Mouse (Mus musculus): Measurements from ENCODE around the gene Sectm1b. TPM values are rescaled to one million over a fixed set of nuclear protein-coding genes. Genes with fewer than 3 reads are reported as not detected.
"Not testable (repeated sequence)": the region's sequence is repeated elsewhere in the genome, so short reads cannot be mapped to it uniquely, and the experiment has no call there.

The Sectm1b gene
- polyA plus RNA-seq (2012), result not detected in 2 replicates

GRCm38 (mm10) chr11:121063379-121063778, at the start of gene Sectm1b:
TSS of gene Sectm1b (minus strand) at chr11:121063569.
- TF ChIP-seq GATA1 (IDR thresholded peaks at IDR 0.05; ENCODE audit: low read length) (no peak), TAL1 (IDR thresholded peaks at IDR 0.05; ENCODE audit: low read length) (no peak)
- no peaks in the 10 kb centered on the region for H3K4me1 ChIP-seq (ENCODE audit: control insufficient read depth)
- H3K9me3 ChIP-seq (ENCODE audit: control insufficient read depth, low read length), result no peaks in the 10 kb centered on the region
- H3K27me3 ChIP-seq (ENCODE audit: control insufficient read depth), result no peaks in the 10 kb centered on the region
- no peak within 1 kb of the TSS for H3K4me3 ChIP-seq (replicated peaks)
- no peaks in the 10 kb centered on the region for H3K36me3 ChIP-seq (ENCODE audit: control insufficient read depth)

GRCm38 (mm10) chr11:121112091-121112775, 48.9 kb upstream of the Sectm1b start:
- H3K27me3 ChIP-seq (ENCODE audit: control insufficient read depth), result 0 out of 2 replicates have a peak, but pooled peaks cover 2% of the 10 kb centered on the region
- H3K36me3 ChIP-seq (ENCODE audit: control insufficient read depth), result no peaks in the 10 kb centered on the region
- H3K4me1 ChIP-seq (ENCODE audit: control insufficient read depth), result no peaks in the 10 kb centered on the region
- H3K9me3 ChIP-seq (ENCODE audit: control insufficient read depth, low read length), result no peaks in the 10 kb centered on the region
- no peak overlapping the region for H3K4me3 ChIP-seq (replicated peaks)
- no peak for TF ChIP-seq TAL1 (IDR thresholded peaks at IDR 0.05; ENCODE audit: low read length)
- TF ChIP-seq GATA1 (IDR thresholded peaks at IDR 0.05; ENCODE audit: low read length), result no peak

- no peak for TF ChIP-seq TAL1 (IDR thresholded peaks at IDR 0.05; ENCODE audit: low read length)
- TF ChIP-seq GATA1 (IDR thresholded peaks at IDR 0.05; ENCODE audit: low read length), result no peak
- Histone ChIP-seq H3K4me3 (replicated peaks) (no peak overlapping the region), H3K9me3 (ENCODE audit: control insufficient read depth, low read length) (no peaks in the 10 kb centered on the region), H3K36me3 (ENCODE audit: control insufficient read depth) (no peaks in the 10 kb centered on the region), H3K27me3 (ENCODE audit: control insufficient read depth) (0 out of 2 replicates have a peak, but pooled peaks cover 2% of the 10 kb centered on the region), H3K4me1 (ENCODE audit: control insufficient read depth) (no peaks in the 10 kb centered on the region)
These were observed 48.2 kb upstream of the Sectm1b start for GRCm38 (mm10) chr11:121111601-121112000.

DNA sequence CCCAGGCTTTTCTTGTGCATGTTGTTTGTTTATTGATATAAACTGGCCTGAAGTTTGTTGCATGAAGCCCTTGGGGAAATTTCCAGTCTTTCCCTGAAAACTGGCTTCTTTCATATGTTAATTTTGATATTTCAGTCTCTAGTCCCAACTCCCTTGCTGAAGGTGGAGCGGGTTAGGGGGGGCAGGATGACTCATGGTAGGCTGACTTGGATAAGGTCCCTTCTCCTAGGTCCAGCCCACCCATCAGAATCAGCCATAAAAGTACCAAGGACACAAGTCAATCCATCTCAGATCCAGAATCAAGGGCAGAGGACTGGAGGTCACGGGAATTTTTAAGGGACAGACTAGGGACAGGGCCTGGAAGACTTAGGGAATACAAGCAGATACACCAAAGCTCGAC, 47.7 kb upstream of the Sectm1b start:
- Histone ChIP-seq H3K36me3 (ENCODE audit: control insufficient read depth) (no peaks in the 10 kb centered on the region), H3K4me1 (ENCODE audit: control insufficient read depth) (no peaks in the 10 kb centered on the region), H3K9me3 (ENCODE audit: control insufficient read depth, low read length) (no peaks in the 10 kb centered on the region), H3K27me3 (ENCODE audit: control insufficient read depth) (0 out of 2 replicates have a peak, but pooled peaks cover 2% of the 10 kb centered on the region), H3K4me3 (replicated peaks) (no peak overlapping the region)
- TF ChIP-seq GATA1 (IDR thresholded peaks at IDR 0.05; ENCODE audit: low read length) (no peak), TAL1 (IDR thresholded peaks at IDR 0.05; ENCODE audit: low read length) (no peak)

DNA sequence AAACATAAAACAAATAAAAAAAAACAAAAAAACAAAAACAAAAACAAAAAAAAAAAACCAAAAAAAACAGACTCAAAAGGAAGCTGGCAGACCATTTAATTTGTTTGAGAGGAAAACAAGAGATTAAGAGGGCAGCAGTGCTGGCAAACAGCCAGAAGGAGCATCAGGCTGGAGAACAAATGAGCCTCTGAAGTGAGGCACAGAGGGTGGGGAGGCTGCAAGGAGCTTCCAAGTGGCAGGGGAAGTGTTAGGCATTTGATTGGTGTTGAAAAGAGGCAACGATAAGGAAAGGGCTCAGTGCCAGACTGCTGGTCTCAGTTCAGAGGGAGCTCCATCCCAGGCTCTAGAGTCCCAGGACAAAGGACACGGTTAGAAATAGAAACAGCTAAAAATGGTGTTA, 46.6 kb upstream of the Sectm1b start:
- Histone ChIP-seq H3K36me3 (ENCODE audit: control insufficient read depth) (no peaks in the 10 kb centered on the region), H3K9me3 (ENCODE audit: control insufficient read depth, low read length) (no peaks in the 10 kb centered on the region), H3K4me3 (replicated peaks) (no peak overlapping the region), H3K4me1 (ENCODE audit: control insufficient read depth) (no peaks in the 10 kb centered on the region), H3K27me3 (ENCODE audit: control insufficient read depth) (0 out of 2 replicates have a peak, but pooled peaks cover 2% of the 10 kb centered on the region)
- no peak for TF ChIP-seq TAL1 (IDR thresholded peaks at IDR 0.05; ENCODE audit: low read length)
- no peak for TF ChIP-seq GATA1 (IDR thresholded peaks at IDR 0.05; ENCODE audit: low read length)

DNA sequence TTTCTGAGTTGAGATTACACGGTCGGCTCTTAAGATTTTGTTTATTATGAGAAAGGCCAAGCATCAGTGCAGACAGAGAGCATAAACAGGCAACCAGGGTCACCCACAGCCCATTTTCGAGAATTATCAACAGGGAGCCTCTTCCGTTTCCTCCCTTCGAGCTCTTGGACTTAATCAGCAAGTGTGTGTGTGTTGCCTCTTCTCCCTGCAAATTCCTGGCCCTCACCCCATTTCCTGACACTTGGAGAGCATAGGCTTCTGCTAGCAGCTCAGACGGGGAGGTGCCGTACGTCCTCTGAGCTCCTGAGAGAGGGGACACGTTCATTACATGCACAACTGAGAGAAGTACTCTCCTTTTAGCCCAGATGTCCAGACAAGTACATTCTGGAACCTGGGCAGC, 44.7 kb upstream of the Sectm1b start:
- Histone ChIP-seq H3K4me1 (ENCODE audit: control insufficient read depth) (no peaks in the 10 kb centered on the region), H3K4me3 (replicated peaks) (no peak overlapping the region), H3K27me3 (ENCODE audit: control insufficient read depth) (0 out of 2 replicates have a peak, but pooled peaks cover 2% of the 10 kb centered on the region)

GRCm38 (mm10) chr11:121107242-121107641, 43.9 kb upstream of the Sectm1b start:
- not testable (repeated sequence) for H3K4me1 ChIP-seq (ENCODE audit: control insufficient read depth); H3K27me3 ChIP-seq (ENCODE audit: control insufficient read depth); H3K9me3 ChIP-seq (ENCODE audit: control insufficient read depth, low read length); H3K36me3 ChIP-seq (ENCODE audit: control insufficient read depth); H3K4me3 ChIP-seq (replicated peaks)

More for the DNA sequence above, 44.7 kb upstream of the Sectm1b start:
- H3K9me3 ChIP-seq (ENCODE audit: control insufficient read depth, low read length), result no peaks in the 10 kb centered on the region
- TF ChIP-seq GATA1 (IDR thresholded peaks at IDR 0.05; ENCODE audit: low read length) (no peak), TAL1 (IDR thresholded peaks at IDR 0.05; ENCODE audit: low read length) (no peak)
- H3K36me3 ChIP-seq (ENCODE audit: control insufficient read depth), result no peaks in the 10 kb centered on the region

- no peak for TF ChIP-seq TAL1 (IDR thresholded peaks at IDR 0.05; ENCODE audit: low read length)
- no peak for TF ChIP-seq GATA1 (IDR thresholded peaks at IDR 0.05; ENCODE audit: low read length)
- Histone ChIP-seq H3K27me3 (ENCODE audit: control insufficient read depth) (no peaks in the 10 kb centered on the region), H3K36me3 (ENCODE audit: control insufficient read depth) (no peaks in the 10 kb centered on the region), H3K9me3 (ENCODE audit: control insufficient read depth, low read length) (no peaks in the 10 kb centered on the region), H3K4me1 (ENCODE audit: control insufficient read depth) (no peaks in the 10 kb centered on the region; the same call in 1 of the 2 replicates), H3K4me3 (replicated peaks) (no peak overlapping the region)
These were observed 37.9 kb upstream of the Sectm1b start for GRCm38 (mm10) chr11:121101124-121101805.

- H3K27me3 ChIP-seq (ENCODE audit: control insufficient read depth), result no peaks in the 10 kb centered on the region
- H3K4me3 ChIP-seq (replicated peaks), result no peak overlapping the region
- H3K36me3 ChIP-seq (ENCODE audit: control insufficient read depth), result no peaks in the 10 kb centered on the region
- no peak for TF ChIP-seq GATA1 (IDR thresholded peaks at IDR 0.05; ENCODE audit: low read length)
- TF ChIP-seq TAL1 (IDR thresholded peaks at IDR 0.05; ENCODE audit: low read length), result no peak
- no peaks in the 10 kb centered on the region; the same call in 1 of the 2 replicates for H3K4me1 ChIP-seq (ENCODE audit: control insufficient read depth)
- no peaks in the 10 kb centered on the region for H3K9me3 ChIP-seq (ENCODE audit: control insufficient read depth, low read length)
These were observed 37.3 kb upstream of the Sectm1b start for GRCm38 (mm10) chr11:121100692-121101091.

All from erythroblast, embryonic 14.5 days (primary cell).